Mouse (Mus musculus) heart, postnatal 0 days (tissue): Measurements from ENCODE around the gene Gm20662.

Experiments
- CTCF ChIP-seq: IDR thresholded peaks from 2 replicates; pipeline ENCODE4 v1.5.1; 2016; ENCODE audit warnings: antibody characterized with exemption, control low read depth, low read depth
- EP300 ChIP-seq: IDR thresholded peaks from 2 replicates; pipeline ENCODE4 v1.6.1; 2016; ENCODE audit warnings: antibody characterized with exemption, low read depth

GRCm38 (mm10) chr9:107957141-107957540 is 39.0 kb upstream of the Gm20662 start:
- TF ChIP-seq CTCF: no peak
- no peak for TF ChIP-seq EP300
